Mouse (Mus musculus) kidney, postnatal 0 days (tissue): ENCODE results near the gene Hoxa3. TPM values are rescaled to one million over a fixed set of nuclear protein-coding genes. Genes with fewer than 3 reads are reported as not detected.

Experiments
- ATAC-seq: fragments of 200-750 bp; cut with Nextera tagmentation; replicated peaks from 2 replicates; pipeline ENCODE4 v1.8.0; 2017; ENCODE audit warnings: low read depth, moderate number of reproducible peaks, moderate TSS enrichment, moderate library complexity; ENCODE audit not compliant: low FRiP score
- DNase-seq: peaks from one replicate; pipeline ENCODE4 v3.0.0-alpha.2; 2016; ENCODE audit warnings: low spot score
- H3K27ac ChIP-seq: fragments of 300-500 bp; sonication (generic); 2 replicates; pipeline ENCODE4 v1.5.1; 2014; ENCODE audit warnings: mild to moderate bottlenecking
- H3K27me3 ChIP-seq: fragments of 300-500 bp; sonication (generic); 2 replicates; pipeline ENCODE4 v1.6.1; 2014; ENCODE audit warnings: low read length, mixed read lengths; ENCODE audit not compliant: insufficient read depth
- H3K36me3 ChIP-seq: fragments of 300-500 bp; sonication (generic); 2 replicates; pipeline ENCODE4 v1.6.1; 2014; ENCODE audit warnings: low read length, mixed read lengths; ENCODE audit not compliant: insufficient read depth
- H3K4me1 ChIP-seq: fragments of 300-500 bp; sonication (generic); replicated peaks from 2 replicates; pipeline ENCODE4 v1.6.1; 2014; ENCODE audit warnings: antibody characterized with exemption, low read length, mixed read lengths; ENCODE audit not compliant: insufficient read depth
- H3K4me2 ChIP-seq: fragments of 300-500 bp; sonication (generic); 2 replicates; pipeline ENCODE4 v1.6.1; 2014; ENCODE audit warnings: mild to moderate bottlenecking, low read length, moderate library complexity, mixed read lengths
- H3K4me3 ChIP-seq: fragments of 300-500 bp; sonication (generic); replicated peaks from 2 replicates; pipeline ENCODE4 v1.5.1; 2014; ENCODE audit warnings: low read depth, low read length
- H3K9ac ChIP-seq: fragments of 300-500 bp; sonication (generic); 2 replicates; pipeline ENCODE4 v1.6.1; 2014; ENCODE audit warnings: low read depth, low read length
- H3K9me3 ChIP-seq: fragments of 300-500 bp; sonication (generic); replicated peaks from 2 replicates; pipeline ENCODE4 v1.6.1; 2016; ENCODE audit warnings: low read length, inconsistent platforms, mixed read lengths
- CTCF ChIP-seq: IDR thresholded peaks from 2 replicates; pipeline ENCODE4 v1.5.1; 2016; ENCODE audit warnings: antibody characterized with exemption, low read depth, mild to moderate bottlenecking, moderate library complexity
- WGBS: fragments of 180-500 bp; shearing (Covaris S2); extraction: QIAGEN DNeasy Blood & Tissue Kit; methylation state at CpG from one replicate; pipeline ENCODE4 v1.1.7; 2014; 5-methylcytosine and 5-hydroxymethylcytosine counted together
- polyA plus RNA-seq: library from polyadenylated mRNA; unstranded; fragments of >200 nt; fragmentation: Nextera tagmentation; extraction: Ambion mirVana; gene quantifications from 2 replicates; pipeline ENCODE4 v1.2.1, GENCODE M21; 2015

The Hoxa3 gene
- polyA plus RNA-seq, 1 experiment from 2014 or later = 4.8 TPM

DNA sequence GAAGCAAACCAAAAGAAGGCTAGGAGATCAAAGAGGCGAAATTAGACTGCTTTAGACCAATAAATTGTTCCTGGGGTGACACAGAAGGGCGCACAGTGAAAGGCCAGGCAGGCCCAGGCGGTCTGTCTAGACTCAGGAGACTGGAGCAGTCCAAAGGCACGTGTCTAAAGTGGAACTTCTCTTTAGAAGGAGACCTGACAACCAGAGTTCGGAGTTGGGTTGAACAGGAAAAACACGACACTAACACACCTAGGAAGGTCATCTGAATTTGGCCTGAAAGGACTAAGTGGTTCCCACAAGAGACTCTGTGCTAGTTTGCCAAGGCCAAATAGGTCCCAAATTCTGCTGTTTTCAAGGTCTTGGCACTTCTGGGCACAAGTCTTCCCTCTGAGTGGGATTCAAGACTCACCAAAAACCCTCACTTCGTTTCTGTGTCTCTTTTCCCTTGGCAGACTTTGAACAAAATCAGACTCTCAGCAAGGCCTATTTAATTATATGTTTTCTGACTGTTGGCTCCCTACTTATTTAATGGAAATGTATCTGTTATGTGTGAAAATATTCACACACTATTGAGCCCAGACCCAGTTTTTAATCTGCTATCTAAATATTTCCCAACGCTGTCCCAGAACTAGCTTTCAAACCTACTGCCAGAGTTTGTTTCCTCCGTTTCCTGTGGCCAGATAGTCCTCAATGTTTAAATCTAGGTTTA is 6.3 kb upstream of the Hoxa3 start:
- ATAC-seq = no peak
- no peaks in the 10 kb centered on the region for H3K27me3 ChIP-seq
- WGBS = 39% methylated on average over 9 of the region's 9 CpGs
- no peak for TF ChIP-seq CTCF
- no peak for DNase-seq
- H3K36me3 ChIP-seq = 0 out of 2 replicates have a peak, but pooled peaks cover 6% of the 10 kb centered on the region
- H3K4me1 ChIP-seq = peaks cover 41% of the 10 kb centered on the region
- peak overlapping the region; percentile 89 for H3K4me2 ChIP-seq
- H3K4me3 ChIP-seq = peak overlapping the region; percentile 85
- peak overlapping the region; percentile 96 for H3K27ac ChIP-seq
- peak overlapping the region; percentile 73 for H3K9ac ChIP-seq
- no peaks in the 10 kb centered on the region for H3K9me3 ChIP-seq

DNA sequence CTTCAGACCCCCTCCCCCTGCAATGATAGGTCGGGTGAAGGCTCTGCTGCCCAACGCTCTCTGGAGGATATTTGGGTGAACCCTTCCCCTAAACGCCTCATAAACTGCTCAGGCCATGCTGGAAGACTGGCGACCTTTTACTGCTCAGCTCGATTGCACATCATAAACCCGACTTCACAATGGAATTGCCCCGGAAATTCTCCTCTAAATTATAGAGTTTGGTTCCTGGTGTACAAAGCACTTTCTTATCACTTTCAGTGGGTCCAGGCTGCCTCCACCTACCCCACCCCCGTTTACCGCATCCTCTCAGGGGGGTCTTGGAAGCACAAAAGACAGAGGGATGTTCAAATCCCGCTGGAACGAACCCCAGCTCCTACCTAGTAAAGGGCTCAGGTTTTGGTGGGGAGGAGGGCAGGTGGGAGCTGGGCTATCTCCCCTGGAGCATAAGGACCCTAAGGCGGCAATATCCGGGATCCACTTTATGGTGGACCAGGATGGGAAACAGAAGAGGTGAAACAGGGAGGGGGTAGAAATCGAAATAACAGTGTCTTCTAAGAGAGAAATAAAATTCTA is 5.6 kb upstream of the Hoxa3 start:
- peak; percentile 83 for DNase-seq
- no peak for ATAC-seq
- Histone ChIP-seq H3K9me3 (no peaks in the 10 kb centered on the region), H3K4me2 (peak overlapping the region; percentile 89), H3K27ac (peak overlapping the region; percentile 96), H3K4me1 (peaks cover 47% of the 10 kb centered on the region), H3K27me3 (no peaks in the 10 kb centered on the region), H3K36me3 (no peaks in the 10 kb centered on the region), H3K9ac (peak overlapping the region; percentile 91; the same call in 1 of the 2 replicates), H3K4me3 (peak overlapping the region; percentile 62; the same call in 1 of the 2 replicates)
- 25% methylated on average over 14 of the region's 14 CpGs for WGBS
- no peak for TF ChIP-seq CTCF

DNA sequence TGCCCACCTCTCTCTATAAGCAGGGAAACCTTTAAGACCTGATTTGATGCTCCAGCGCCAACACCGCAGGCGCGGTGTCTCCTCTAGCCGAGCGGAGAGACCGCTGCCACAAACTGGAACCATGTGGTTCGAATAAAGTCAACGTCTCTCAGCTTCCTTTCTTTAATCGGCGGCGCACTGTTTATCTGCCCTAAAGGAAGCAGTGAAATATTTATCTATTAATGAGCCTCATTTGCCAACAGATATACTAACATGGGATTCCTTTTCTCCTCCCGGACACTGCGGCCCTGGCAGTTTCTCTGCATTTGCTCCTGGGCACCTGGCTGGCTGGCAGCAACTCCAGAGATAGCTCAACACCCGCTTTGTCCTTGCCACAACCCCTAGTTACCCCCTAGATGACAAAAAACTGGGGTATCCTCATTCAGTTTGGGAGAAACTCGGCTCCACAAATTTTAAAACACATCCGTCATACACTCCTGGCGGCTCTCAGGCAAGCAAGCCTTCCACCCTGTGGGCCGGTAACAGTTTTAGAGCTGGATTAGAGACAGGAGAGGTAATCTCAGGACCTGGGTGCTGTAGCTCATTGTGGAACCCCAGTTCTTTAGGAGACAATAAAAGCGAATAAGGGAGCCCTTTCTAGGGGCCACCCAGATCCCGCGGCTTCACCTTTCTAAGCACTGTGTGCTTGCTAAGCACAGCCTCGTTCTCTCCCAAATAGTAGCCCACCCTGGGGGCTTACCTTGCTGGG is 4.9 kb upstream of the Hoxa3 start:
- Histone ChIP-seq H3K27me3 (no peaks in the 10 kb centered on the region), H3K9me3 (no peaks in the 10 kb centered on the region), H3K36me3 (no peaks in the 10 kb centered on the region), H3K4me3 (peak overlapping the region; percentile 62), H3K4me2 (peak overlapping the region; percentile 89), H3K27ac (peak overlapping the region; percentile 96), H3K4me1 (peaks cover 50% of the 10 kb centered on the region), H3K9ac (peak overlapping the region; percentile 91)
- DNase-seq (peak; percentile 64), ATAC-seq (no peak)
- TF ChIP-seq CTCF = no peak
- WGBS = 17% methylated on average over 23 of the region's 23 CpGs

DNA sequence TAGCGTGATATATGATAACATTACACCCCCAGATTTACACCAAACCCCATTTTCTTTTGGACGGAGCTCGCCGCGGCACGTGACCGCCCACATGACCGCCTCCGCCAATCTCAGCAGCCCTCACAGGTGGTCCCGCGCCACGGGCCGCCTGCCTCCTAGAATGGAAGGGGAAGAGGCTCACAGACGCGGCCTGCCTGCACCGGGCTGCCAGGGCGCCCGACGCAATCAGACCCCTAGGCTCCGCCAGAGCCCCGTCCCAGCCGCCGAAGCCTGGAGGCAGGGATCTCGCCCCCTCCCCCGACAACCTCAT is 4.3 kb upstream of the Hoxa3 start:
- H3K4me3 ChIP-seq = peak overlapping the region; percentile 62
- no peak for TF ChIP-seq CTCF
- H3K9ac ChIP-seq = peak overlapping the region; percentile 91
- no peaks in the 10 kb centered on the region for H3K27me3 ChIP-seq
- ATAC-seq (peak; percentile 81), DNase-seq (peak; percentile 98)
- H3K36me3 ChIP-seq = no peaks in the 10 kb centered on the region
- 1% methylated on average over 25 of the region's 25 CpGs for WGBS
- peaks cover 50% of the 10 kb centered on the region for H3K4me1 ChIP-seq
- H3K27ac ChIP-seq = peak overlapping the region; percentile 96
- H3K9me3 ChIP-seq = no peaks in the 10 kb centered on the region
- H3K4me2 ChIP-seq = peak overlapping the region; percentile 89

DNA sequence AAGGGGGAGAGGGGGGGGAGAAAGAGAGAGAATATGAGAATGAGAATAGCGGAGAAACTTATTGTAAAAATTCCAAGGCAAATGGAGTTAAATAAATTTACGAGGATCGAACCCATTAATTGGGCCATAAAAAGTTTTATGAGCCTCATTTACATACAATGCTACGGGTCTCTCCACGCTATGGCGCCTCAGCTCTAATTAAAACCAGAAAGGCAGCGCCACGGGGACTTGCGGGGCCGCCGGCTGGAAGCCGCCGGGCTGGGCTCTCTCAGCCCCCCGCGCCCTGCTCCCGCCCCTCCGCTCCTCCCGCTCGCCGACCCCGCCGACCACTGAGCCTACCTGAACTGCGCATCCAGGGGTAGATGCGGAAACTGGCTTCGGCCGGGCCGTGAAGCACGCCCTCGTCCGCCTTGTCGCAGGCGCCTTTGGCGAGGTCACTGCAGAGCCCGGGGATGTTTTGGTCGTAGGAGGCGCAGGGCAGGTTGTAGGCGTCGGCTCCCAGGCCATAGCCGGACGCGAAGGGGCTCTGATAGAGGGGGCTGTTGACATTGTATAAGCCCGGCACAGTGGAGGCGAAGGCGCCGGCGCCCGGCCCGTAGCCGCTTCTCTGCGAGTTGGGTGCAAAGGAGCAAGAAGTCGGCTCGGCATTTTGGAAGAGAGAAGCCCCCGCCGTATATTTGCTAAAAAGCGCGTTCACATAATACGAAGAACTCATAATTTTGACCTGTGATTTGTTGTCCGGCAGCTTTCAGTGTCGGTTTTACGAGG is 3.7 kb upstream of the Hoxa3 start:
- Histone ChIP-seq H3K9me3 (no peaks in the 10 kb centered on the region), H3K36me3 (no peaks in the 10 kb centered on the region), H3K4me1 (peaks cover 50% of the 10 kb centered on the region), H3K27me3 (no peaks in the 10 kb centered on the region), H3K4me3 (peak overlapping the region; percentile 62), H3K27ac (peak overlapping the region; percentile 96), H3K9ac (peak overlapping the region; percentile 91), H3K4me2 (peak overlapping the region; percentile 89)
- DNase-seq (no peak), ATAC-seq (peak; percentile 31; the same call in 1 of the 2 replicates)
- TF ChIP-seq CTCF = no peak
- WGBS = under 1% methylated on average over 54 of the region's 60 CpGs
